Mouse (Mus musculus) forebrain, postnatal 0 days (tissue): Measurements from ENCODE around the gene Tcta. TPM values are rescaled to one million over a fixed set of nuclear protein-coding genes. Genes with fewer than 3 reads are reported as not detected.

Experiments
- ATAC-seq: fragments of 200-750 bp; cut with Nextera tagmentation; 2 replicates; pipeline ENCODE4 v1.8.0; 2017; ENCODE audit warnings: mild to moderate bottlenecking, moderate library complexity
- DNase-seq: peaks from one replicate; pipeline ENCODE4 v3.0.0-alpha.2; 2015
- H3K27ac ChIP-seq: fragments of 300-500 bp; sonication (generic); 2 replicates; pipeline ENCODE4 v1.5.1; 2014; ENCODE audit warnings: low read depth, mild to moderate bottlenecking, antibody characterized with exemption, low read length, moderate library complexity, mixed read lengths
- H3K27me3 ChIP-seq: fragments of 300-500 bp; sonication (generic); 2 replicates; pipeline ENCODE4 v1.6.1; 2014; ENCODE audit warnings: mild to moderate bottlenecking, low read length, mixed read lengths; ENCODE audit not compliant: insufficient read depth
- H3K36me3 ChIP-seq: fragments of 300-500 bp; sonication (generic); 2 replicates; pipeline ENCODE4 v1.6.1; 2014; ENCODE audit warnings: mild to moderate bottlenecking, moderate library complexity; ENCODE audit not compliant: insufficient read depth
- H3K4me1 ChIP-seq: fragments of 300-500 bp; sonication (generic); 2 replicates; pipeline ENCODE4 v1.6.1; 2014; ENCODE audit warnings: antibody characterized with exemption; ENCODE audit not compliant: insufficient read depth
- H3K4me2 ChIP-seq: fragments of 300-500 bp; sonication (generic); 2 replicates; pipeline ENCODE4 v1.6.1; 2014; ENCODE audit warnings: low read depth, mild to moderate bottlenecking, moderate library complexity
- H3K4me3 ChIP-seq: fragments of 300-500 bp; sonication (generic); 2 replicates; pipeline ENCODE4 v1.5.1; 2014; ENCODE audit warnings: low read depth, low read length, mixed read lengths
- H3K9ac ChIP-seq: fragments of 300-500 bp; sonication (generic); 2 replicates; pipeline ENCODE4 v1.6.1; 2014; ENCODE audit warnings: mild to moderate bottlenecking
- H3K9me3 ChIP-seq: fragments of 300-500 bp; sonication (generic); 2 replicates; pipeline ENCODE4 v1.6.1; 2016; ENCODE audit warnings: low read length
- CTCF ChIP-seq: sonication (generic); IDR thresholded peaks from 2 replicates; pipeline ENCODE4 v1.5.1; 2016; ENCODE audit warnings: antibody characterized with exemption, control low read depth, low read depth
- WGBS: fragments of 180-500 bp; shearing (Covaris S2); extraction: QIAGEN DNeasy Blood & Tissue Kit; methylation state at CpG from one replicate; pipeline ENCODE4 v1.1.7; 2014; 5-methylcytosine and 5-hydroxymethylcytosine counted together
- polyA plus RNA-seq: library from polyadenylated mRNA; unstranded; fragments of >200 nt; fragmentation: Nextera tagmentation; extraction: Ambion mirVana; gene quantifications from 2 replicates; pipeline ENCODE4 v1.2.1, GENCODE M21; 2015
- total RNA-seq: library from RNA; depleted of rRNA; stranded (reverse); fragments of >200 nt; gene quantifications from 2 replicates; pipeline ENCODE4 v1.2.3, GENCODE M21; 2014

Tcta gene
- total and polyA plus RNA-seq, 2 experiments from 2014 or later: 50.0 to 66.2 TPM

- H3K9ac ChIP-seq: no peak overlapping the region
- H3K4me1 ChIP-seq: no peaks in the 10 kb centered on the region
- no peaks in the 10 kb centered on the region for H3K36me3 ChIP-seq
- DNase-seq (no peak), ATAC-seq (peak; percentile 42; the same call in 1 of the 2 replicates)
- no peak overlapping the region for H3K27ac ChIP-seq
- H3K4me2 ChIP-seq: no peak overlapping the region
- no peak overlapping the region for H3K4me3 ChIP-seq
- 52% methylated on average over 8 of the region's 8 CpGs for WGBS
- H3K9me3 ChIP-seq: no peaks in the 10 kb centered on the region
- no peaks in the 10 kb centered on the region for H3K27me3 ChIP-seq
- no peak for TF ChIP-seq CTCF
Measured at GRCm38 (mm10) chr9:108280071-108280828, 25.7 kb downstream of the Tcta start.

- Histone ChIP-seq H3K9ac (no peak overlapping the region), H3K27ac (no peak overlapping the region), H3K4me3 (no peak overlapping the region), H3K4me1 (no peaks in the 10 kb centered on the region), H3K36me3 (no peaks in the 10 kb centered on the region), H3K27me3 (no peaks in the 10 kb centered on the region), H3K4me2 (no peak overlapping the region), H3K9me3 (no peaks in the 10 kb centered on the region)
- no peak for ATAC-seq
- TF ChIP-seq CTCF: peak; percentile 52
- WGBS: 69% methylated on average over 10 of the region's 10 CpGs
- no peak for DNase-seq
Measured at GRCm38 (mm10) chr9:108278697-108279450, 27.1 kb downstream of the Tcta start.

- TF ChIP-seq CTCF: no peak
- no peak overlapping the region for H3K9ac ChIP-seq
- no peaks in the 10 kb centered on the region for H3K36me3 ChIP-seq
- no peak overlapping the region for H3K4me3 ChIP-seq
- 68% methylated on average over 6 of the region's 6 CpGs for WGBS
- DNase-seq: no peak
- H3K9me3 ChIP-seq: no peaks in the 10 kb centered on the region
- H3K27ac ChIP-seq: no peak overlapping the region
- no peak overlapping the region for H3K4me2 ChIP-seq
- no peak for ATAC-seq
- H3K4me1 ChIP-seq: no peaks in the 10 kb centered on the region
- H3K27me3 ChIP-seq: no peaks in the 10 kb centered on the region
Measured at GRCm38 (mm10) chr9:108275331-108275659, 30.7 kb downstream of the Tcta start.

- H3K27me3 ChIP-seq: no peaks in the 10 kb centered on the region
- no peak overlapping the region for H3K4me3 ChIP-seq
- H3K36me3 ChIP-seq: no peaks in the 10 kb centered on the region
- H3K9ac ChIP-seq: no peak overlapping the region
- no peak for TF ChIP-seq CTCF
- H3K27ac ChIP-seq: no peak overlapping the region
- DNase-seq (no peak), ATAC-seq (no peak)
- H3K9me3 ChIP-seq: no peaks in the 10 kb centered on the region
- no peaks in the 10 kb centered on the region for H3K4me1 ChIP-seq
- no peak overlapping the region for H3K4me2 ChIP-seq
- WGBS: 81% methylated on average over 5 of the region's 5 CpGs
Measured at GRCm38 (mm10) chr9:108274476-108275330, 31.3 kb downstream of the Tcta start.

DNA sequence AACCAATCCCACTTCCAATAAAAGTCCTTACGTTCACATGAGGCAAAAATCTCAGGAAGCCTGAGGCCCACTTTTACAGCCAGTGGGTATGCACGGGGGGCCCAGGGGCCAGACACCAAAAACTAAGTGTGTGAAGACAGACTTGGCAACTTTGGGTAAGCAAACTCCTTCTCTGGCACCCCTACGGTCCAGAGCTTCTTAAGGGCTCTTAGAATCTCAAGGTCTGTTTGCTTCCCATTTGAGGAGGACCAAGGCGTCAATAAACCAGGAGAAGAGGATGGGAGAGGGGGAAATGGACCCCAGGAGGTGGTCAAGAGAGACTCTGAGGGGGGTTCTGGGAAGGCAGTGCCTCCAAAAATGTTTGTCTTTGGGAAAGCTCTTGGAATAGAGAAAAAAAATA lies 32.5 kb downstream of the Tcta start:
- ATAC-seq (no peak), DNase-seq (no peak)
- 70% methylated on average over 4 of the region's 4 CpGs for WGBS
- Histone ChIP-seq H3K4me1 (no peaks in the 10 kb centered on the region), H3K9ac (no peak overlapping the region), H3K9me3 (no peaks in the 10 kb centered on the region), H3K27ac (no peak overlapping the region), H3K36me3 (no peaks in the 10 kb centered on the region), H3K4me3 (no peak overlapping the region), H3K27me3 (no peaks in the 10 kb centered on the region), H3K4me2 (no peak overlapping the region)
- TF ChIP-seq CTCF: no peak

- H3K9me3 ChIP-seq: no peaks in the 10 kb centered on the region
- H3K9ac ChIP-seq: no peak overlapping the region
- no peak for TF ChIP-seq CTCF
- ATAC-seq (no peak), DNase-seq (no peak)
- no peaks in the 10 kb centered on the region for H3K36me3 ChIP-seq
- no peaks in the 10 kb centered on the region for H3K4me1 ChIP-seq
- H3K4me3 ChIP-seq: no peak overlapping the region
- 84% methylated on average over 5 of the region's 5 CpGs for WGBS
- H3K27ac ChIP-seq: no peak overlapping the region
- H3K27me3 ChIP-seq: no peaks in the 10 kb centered on the region
- no peak overlapping the region for H3K4me2 ChIP-seq
Measured at GRCm38 (mm10) chr9:108272691-108273090, 33.3 kb downstream of the Tcta start.
